Mouse (Mus musculus) left cerebral cortex, postnatal 36 days (tissue): ENCODE results near the gene Itpk1. TPM values are rescaled to one million over a fixed set of nuclear protein-coding genes. Genes with fewer than 3 reads are reported as not detected.
"Not testable (repeated sequence)": the region's sequence is repeated elsewhere in the genome, so short reads cannot be mapped to it uniquely, and the experiment has no call there.

Source experiments
- DNase-seq, 2 experiments: peaks; one replicate each; pipeline ENCODE4 v3.0.0; 2021 to 2022; ENCODE audit warnings: low spot score in 2 of 2, mixed read lengths in 1 of 2
- intact Hi-C: fragments of 180-260 bp; cut with DNase I; formaldehyde crosslinking; loops from one replicate; pipeline ENCODE4 v1.15.1; 2025
- total RNA-seq, 2 experiments: library from RNA; stranded (reverse); gene quantifications; 2 replicates each; pipeline ENCODE4 v1.2.3; 2021

Gene Itpk1
- total RNA-seq, 2 experiments from 2014 or later = 57.6 to 66.4 TPM

- DNase-seq = peak; percentile 42 to 54
Measured at GRCm38 (mm10) chr12:102640436-102641163, 64.1 kb downstream of the Itpk1 start.

GRCm38 (mm10) chr12:102638878-102639277 is 65.9 kb downstream of the Itpk1 start:
- intact Hi-C loops = no loop called here
- no peak for DNase-seq

More at GRCm38 (mm10) chr12:102640436-102641163, 64.1 kb downstream of the Itpk1 start:
- intact Hi-C loops = no loop called here

GRCm38 (mm10) chr12:102637235-102637634 is 67.5 kb downstream of the Itpk1 start:
- DNase-seq = peak; percentile 43 to 45
- intact Hi-C loops = no loop called here

- no peak for DNase-seq
- intact Hi-C loops = loop anchor here (5.0 kb wide), 1 partner anchor 68 kb away; the partner anchor contains the start of gene Itpk1
Measured at GRCm38 (mm10) chr12:102634436-102635050, 70.2 kb downstream of the Itpk1 start.

GRCm38 (mm10) chr12:102633083-102633501 is 71.6 kb downstream of the Itpk1 start:
- intact Hi-C loops = loop anchor here (5.0 kb wide), 1 partner anchor 69 kb away; the partner anchor contains the start of gene Itpk1

GRCm38 (mm10) chr12:102631690-102632089 is 73.0 kb downstream of the Itpk1 start:
- intact Hi-C loops = loop anchor here (5.0 kb wide), 1 partner anchor 71 kb away; the partner anchor contains the start of gene Itpk1
- no peak for DNase-seq

More at GRCm38 (mm10) chr12:102633083-102633501, 71.6 kb downstream of the Itpk1 start:
- DNase-seq = no peak

GRCm38 (mm10) chr12:102630471-102630870 is 74.3 kb downstream of the Itpk1 start:
- not testable (repeated sequence) for DNase-seq
- intact Hi-C loops = loop anchor here (5.0 kb wide), 1 partner anchor 72 kb away; the partner anchor contains the start of gene Itpk1

GRCm38 (mm10) chr12:102628221-102628620 is 76.5 kb downstream of the Itpk1 start:
- no peak for DNase-seq
- intact Hi-C loops = no loop called here

GRCm38 (mm10) chr12:102627545-102627944 is 77.2 kb downstream of the Itpk1 start:
- intact Hi-C loops = no loop called here
- DNase-seq = no peak

- intact Hi-C loops = no loop called here
- DNase-seq = no peak
Measured at GRCm38 (mm10) chr12:102626841-102627240, 77.9 kb downstream of the Itpk1 start.

GRCm38 (mm10) chr12:102625717-102626116 is 79.0 kb downstream of the Itpk1 start:
- intact Hi-C loops = no loop called here

GRCm38 (mm10) chr12:102625118-102625517 is 79.6 kb downstream of the Itpk1 start:
- no peak for DNase-seq
- intact Hi-C loops = no loop called here

More at GRCm38 (mm10) chr12:102625717-102626116, 79.0 kb downstream of the Itpk1 start:
- DNase-seq = no peak

- DNase-seq = no peak
- intact Hi-C loops = no loop called here
Measured at GRCm38 (mm10) chr12:102623827-102624226, 80.9 kb downstream of the Itpk1 start.

- no peak for DNase-seq
- intact Hi-C loops = no loop called here
Measured at GRCm38 (mm10) chr12:102622302-102622842, 82.4 kb downstream of the Itpk1 start.

- intact Hi-C loops = no loop called here
- DNase-seq = no peak
Measured at GRCm38 (mm10) chr12:102621811-102622210, 82.9 kb downstream of the Itpk1 start.

GRCm38 (mm10) chr12:102621205-102621604 is 83.5 kb downstream of the Itpk1 start:
- intact Hi-C loops = no loop called here

GRCm38 (mm10) chr12:102619908-102620307 is 84.8 kb downstream of the Itpk1 start:
- no peak for DNase-seq
- intact Hi-C loops = no loop called here

More at GRCm38 (mm10) chr12:102621205-102621604, 83.5 kb downstream of the Itpk1 start:
- no peak for DNase-seq

- no peak for DNase-seq
Measured at GRCm38 (mm10) chr12:102618085-102618484, 86.6 kb downstream of the Itpk1 start.

GRCm38 (mm10) chr12:102616843-102617519 is 87.7 kb downstream of the Itpk1 start:
- DNase-seq = no peak
- intact Hi-C loops = no loop called here

More at GRCm38 (mm10) chr12:102618085-102618484, 86.6 kb downstream of the Itpk1 start:
- intact Hi-C loops = no loop called here

- intact Hi-C loops = no loop called here
- DNase-seq = no peak
Measured at GRCm38 (mm10) chr12:102616201-102616600, 88.5 kb downstream of the Itpk1 start.
